Mouse (Mus musculus): ENCODE results near the gene Ush2a. TPM values are rescaled to one million over a fixed set of nuclear protein-coding genes. Genes with fewer than 3 reads are reported as not detected.

Ush2a gene
- polyA plus RNA-seq, 1 experiment, result not detected

- Histone ChIP-seq H3K4me3 (ENCODE audit: insufficient read depth, low read depth, low read length) (no peak overlapping the region), H3K36me3 (ENCODE audit: control insufficient read depth, insufficient read depth, low read length) (no peaks in the 10 kb centered on the region), H3K27ac (ENCODE audit: insufficient read depth, low read depth, low read length) (no peak overlapping the region), H3K4me1 (ENCODE audit: control insufficient read depth, insufficient read depth, low read length) (no peaks in the 10 kb centered on the region), H3K27me3 (replicated peaks; ENCODE audit: control insufficient read depth, insufficient read depth, low read length) (no peaks in the 10 kb centered on the region)
- DNase-seq, result no peak
- TF ChIP-seq POLR2A (IDR thresholded peaks at IDR 0.05; ENCODE audit: low read depth, low read length) (no peak), CTCF (conservative IDR thresholded peaks at IDR 0.05; ENCODE audit: insufficient read depth, insufficient read length, low read depth, low read length) (no peak)
- 94% methylated on average over 5 of the region's 5 CpGs for WGBS
These were observed 277.8 kb downstream of the Ush2a start for GRCm38 (mm10) chr1:188539621-188540020.

DNA sequence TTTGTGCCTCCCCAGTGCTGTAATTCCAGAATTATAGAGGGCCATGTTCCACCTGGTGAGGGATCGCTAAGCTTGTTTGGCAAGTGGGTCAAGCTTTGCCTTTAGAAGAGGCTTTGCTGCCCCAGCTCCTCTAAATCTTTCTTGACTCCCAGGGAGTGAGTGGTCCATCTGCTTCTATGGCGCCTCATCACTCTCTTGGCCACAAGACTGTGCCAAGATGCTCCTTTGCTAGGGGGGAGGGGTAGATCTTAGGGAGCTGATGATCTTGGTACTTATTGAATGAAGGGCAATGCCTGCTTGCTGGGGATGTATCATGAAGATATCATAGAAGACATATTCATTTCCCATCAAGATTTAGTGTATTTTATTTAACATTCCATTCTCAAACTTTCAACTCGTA is 279.7 kb downstream of the Ush2a start:
- H3K4me1 ChIP-seq (ENCODE audit: control insufficient read depth, insufficient read depth, low read length), result no peaks in the 10 kb centered on the region
- DNase-seq, result no peak
- no peaks in the 10 kb centered on the region for H3K27me3 ChIP-seq (replicated peaks; ENCODE audit: control insufficient read depth, insufficient read depth, low read length)
- no peak overlapping the region for H3K27ac ChIP-seq (ENCODE audit: insufficient read depth, low read depth, low read length)
- H3K4me3 ChIP-seq (ENCODE audit: insufficient read depth, low read depth, low read length), result no peak overlapping the region
- WGBS, result 94% methylated on average over 3 of the region's 3 CpGs
- H3K36me3 ChIP-seq (ENCODE audit: control insufficient read depth, insufficient read depth, low read length), result no peaks in the 10 kb centered on the region
- TF ChIP-seq POLR2A (IDR thresholded peaks at IDR 0.05; ENCODE audit: low read depth, low read length), result no peak
- TF ChIP-seq CTCF (conservative IDR thresholded peaks at IDR 0.05; ENCODE audit: insufficient read depth, insufficient read length, low read depth, low read length), result no peak

- WGBS, result 29% methylated on average over 1 of the region's 1 CpGs
- Histone ChIP-seq H3K4me1 (ENCODE audit: control insufficient read depth, insufficient read depth, low read length) (no peaks in the 10 kb centered on the region), H3K27ac (ENCODE audit: insufficient read depth, low read depth, low read length) (no peak overlapping the region), H3K36me3 (ENCODE audit: control insufficient read depth, insufficient read depth, low read length) (no peaks in the 10 kb centered on the region), H3K4me3 (ENCODE audit: insufficient read depth, low read depth, low read length) (no peak overlapping the region), H3K27me3 (replicated peaks; ENCODE audit: control insufficient read depth, insufficient read depth, low read length) (no peaks in the 10 kb centered on the region)
- TF ChIP-seq CTCF (conservative IDR thresholded peaks at IDR 0.05; ENCODE audit: insufficient read depth, insufficient read length, low read depth, low read length), result no peak
- no peak for TF ChIP-seq POLR2A (IDR thresholded peaks at IDR 0.05; ENCODE audit: low read depth, low read length)
- DNase-seq, result no peak
These were observed 281.5 kb downstream of the Ush2a start for GRCm38 (mm10) chr1:188543364-188543763.

GRCm38 (mm10) chr1:188549686-188550085 is 287.9 kb downstream of the Ush2a start:
- no peak for TF ChIP-seq POLR2A (IDR thresholded peaks at IDR 0.05; ENCODE audit: low read depth, low read length)
- TF ChIP-seq CTCF (conservative IDR thresholded peaks at IDR 0.05; ENCODE audit: insufficient read depth, insufficient read length, low read depth, low read length), result no peak
- Histone ChIP-seq H3K27ac (ENCODE audit: insufficient read depth, low read depth, low read length) (no peak overlapping the region), H3K4me1 (ENCODE audit: control insufficient read depth, insufficient read depth, low read length) (no peaks in the 10 kb centered on the region), H3K27me3 (replicated peaks; ENCODE audit: control insufficient read depth, insufficient read depth, low read length) (0 out of 2 replicates have a peak, but pooled peaks cover 1% of the 10 kb centered on the region), H3K36me3 (ENCODE audit: control insufficient read depth, insufficient read depth, low read length) (no peaks in the 10 kb centered on the region), H3K4me3 (ENCODE audit: insufficient read depth, low read depth, low read length) (no peak overlapping the region)
- WGBS, result 31% methylated on average over 13 of the region's 13 CpGs
- no peak for DNase-seq

- no peak for DNase-seq
- Histone ChIP-seq H3K27me3 (replicated peaks; ENCODE audit: control insufficient read depth, insufficient read depth, low read length) (0 out of 2 replicates have a peak, but pooled peaks cover 1% of the 10 kb centered on the region), H3K4me1 (ENCODE audit: control insufficient read depth, insufficient read depth, low read length) (no peaks in the 10 kb centered on the region), H3K36me3 (ENCODE audit: control insufficient read depth, insufficient read depth, low read length) (no peaks in the 10 kb centered on the region), H3K4me3 (ENCODE audit: insufficient read depth, low read depth, low read length) (no peak overlapping the region), H3K27ac (ENCODE audit: insufficient read depth, low read depth, low read length) (no peak overlapping the region)
- TF ChIP-seq POLR2A (IDR thresholded peaks at IDR 0.05; ENCODE audit: low read depth, low read length), result no peak
- TF ChIP-seq CTCF (conservative IDR thresholded peaks at IDR 0.05; ENCODE audit: insufficient read depth, insufficient read length, low read depth, low read length), result no peak
- 38% methylated on average over 5 of the region's 5 CpGs for WGBS
These were observed 290.0 kb downstream of the Ush2a start for GRCm38 (mm10) chr1:188551802-188552201.

- TF ChIP-seq CTCF (conservative IDR thresholded peaks at IDR 0.05; ENCODE audit: insufficient read depth, insufficient read length, low read depth, low read length), result no peak
- Histone ChIP-seq H3K27ac (ENCODE audit: insufficient read depth, low read depth, low read length) (no peak overlapping the region), H3K4me1 (ENCODE audit: control insufficient read depth, insufficient read depth, low read length) (no peaks in the 10 kb centered on the region), H3K36me3 (ENCODE audit: control insufficient read depth, insufficient read depth, low read length) (no peaks in the 10 kb centered on the region), H3K27me3 (replicated peaks; ENCODE audit: control insufficient read depth, insufficient read depth, low read length) (no peaks in the 10 kb centered on the region), H3K4me3 (ENCODE audit: insufficient read depth, low read depth, low read length) (no peak overlapping the region)
- 37% methylated on average over 2 of the region's 2 CpGs for WGBS
- no peak for DNase-seq
These were observed 297.1 kb downstream of the Ush2a start for GRCm38 (mm10) chr1:188558911-188559310.

DNA sequence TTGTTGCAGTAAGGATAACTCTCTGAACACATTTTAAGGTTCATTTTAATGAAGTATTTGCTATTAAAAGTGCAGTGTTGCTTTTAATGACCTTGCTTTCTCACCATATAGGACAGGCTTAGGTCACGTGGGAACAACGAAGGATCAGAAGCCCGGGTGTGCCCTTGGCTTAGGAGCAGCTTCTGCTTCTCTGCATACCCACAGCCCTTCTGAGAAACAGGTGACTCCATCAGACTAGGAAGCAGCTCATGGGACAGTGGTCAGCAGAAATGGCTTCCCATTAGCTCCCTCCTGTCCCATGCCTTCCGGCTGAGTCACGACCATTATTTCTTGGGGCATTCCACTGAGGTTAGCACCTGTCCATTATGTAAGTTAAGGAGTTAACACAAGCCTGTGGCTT is 304.4 kb downstream of the Ush2a start:
- Histone ChIP-seq H3K27me3 (replicated peaks; ENCODE audit: control insufficient read depth, insufficient read depth, low read length) (no peaks in the 10 kb centered on the region), H3K4me1 (ENCODE audit: control insufficient read depth, insufficient read depth, low read length) (no peaks in the 10 kb centered on the region), H3K27ac (ENCODE audit: insufficient read depth, low read depth, low read length) (no peak overlapping the region), H3K36me3 (ENCODE audit: control insufficient read depth, insufficient read depth, low read length) (no peaks in the 10 kb centered on the region), H3K4me3 (ENCODE audit: insufficient read depth, low read depth, low read length) (no peak overlapping the region)
- no peak for TF ChIP-seq CTCF (conservative IDR thresholded peaks at IDR 0.05; ENCODE audit: insufficient read depth, insufficient read length, low read depth, low read length)
- no peak for DNase-seq
- 81% methylated on average over 5 of the region's 5 CpGs for WGBS

- H3K4me3 ChIP-seq (ENCODE audit: insufficient read depth, low read depth, low read length), result no peak overlapping the region
- H3K27me3 ChIP-seq (replicated peaks; ENCODE audit: control insufficient read depth, insufficient read depth, low read length), result no peaks in the 10 kb centered on the region
- TF ChIP-seq CTCF (conservative IDR thresholded peaks at IDR 0.05; ENCODE audit: insufficient read depth, insufficient read length, low read depth, low read length) (no peak), POLR2A (IDR thresholded peaks at IDR 0.05; ENCODE audit: low read depth, low read length) (no peak)
- no peak for DNase-seq
- no peak overlapping the region for H3K27ac ChIP-seq (ENCODE audit: insufficient read depth, low read depth, low read length)
- no peaks in the 10 kb centered on the region for H3K36me3 ChIP-seq (ENCODE audit: control insufficient read depth, insufficient read depth, low read length)
- H3K4me1 ChIP-seq (ENCODE audit: control insufficient read depth, insufficient read depth, low read length), result no peaks in the 10 kb centered on the region
- WGBS, result 32% methylated on average over 4 of the region's 4 CpGs
These were observed 305.7 kb downstream of the Ush2a start for GRCm38 (mm10) chr1:188567486-188567885.

Data from kidney, adult 2 months (tissue).